ENCODE assay signal across 10 mouse cellular contexts in genomic region chr8:125224271-125224699, GRCm38 (mm10).
DNase-seq lines count a peak whose midpoint lies in the region; ATAC-seq lines count a peak whose summit lies in the region.
"Had no signal": no experiment of that assay in that cellular context is flagged by ENCODE, and none has a peak within 500 bp of the region (broad histone marks: within the 10 kb centered on the region; RNA-seq: fewer than 3 reads in every experiment).

No protein-coding gene starts in this region.

- H3K27me3 ChIP-seq in hindbrain, embryonic 13.5 days = no peaks in the 10 kb centered on the region
- H3K27me3 ChIP-seq in hindbrain, embryonic 11.5 days (ENCODE audit: control insufficient read depth, insufficient read depth, low read length) = no peaks in the 10 kb centered on the region
- H3K27me3 ChIP-seq in lung, embryonic 15.5 days = no peaks in the 10 kb centered on the region
- H3K27me3 ChIP-seq: liver, embryonic 15.5 days; Patski had no signal

- no peak for DNase-seq in hindbrain, embryonic 11.5 days (ENCODE audit: low spot score)
- DNase-seq in ES-CJ7 (ENCODE audit: low read depth, low spot score) = peak; percentile 71
- no peak for DNase-seq in testis, postnatal 10 days (ENCODE audit: low spot score)
- no peak for DNase-seq in right cerebral cortex, postnatal 14 days
- DNase-seq: cerebellum, adult 2 months had no signal

- H3K27ac ChIP-seq in hindbrain, embryonic 13.5 days = peak overlapping the region; percentile 19; the same call in 1 of the 2 replicates
- no peak overlapping the region for H3K27ac ChIP-seq in hindbrain, embryonic 11.5 days (ENCODE audit: low read depth, low read length)
- H3K27ac ChIP-seq in lung, embryonic 15.5 days = peak overlapping the region; percentile 35; the same call in 1 of the 2 replicates
- H3K27ac ChIP-seq: liver, embryonic 15.5 days had no signal

- no peaks in the 10 kb centered on the region for H3K36me3 ChIP-seq in hindbrain, embryonic 13.5 days
- no peaks in the 10 kb centered on the region for H3K36me3 ChIP-seq in hindbrain, embryonic 11.5 days (ENCODE audit: control insufficient read depth, insufficient read depth, low read length)
- no peaks in the 10 kb centered on the region for H3K36me3 ChIP-seq in lung, embryonic 15.5 days
- H3K36me3 ChIP-seq: liver, embryonic 15.5 days had no signal

- ATAC-seq in hindbrain, embryonic 13.5 days (ENCODE audit: low FRiP score) = no peak
- ATAC-seq in hindbrain, embryonic 11.5 days (ENCODE audit: low FRiP score) = no peak
- peak; percentile 85 for ATAC-seq in granulocyte monocyte progenitor cell, adult 5-6 weeks (replicated peaks; ENCODE audit: poor library complexity, severe bottlenecking)
- 0 out of 2 replicates have a peak, but pooled peaks have one; percentile 9 for ATAC-seq in lung, embryonic 15.5 days (ENCODE audit: borderline replicate concordance, extremely low read depth, low FRiP score, low TSS enrichment)
- ATAC-seq: Patski had no signal

- H3K9ac ChIP-seq in hindbrain, embryonic 13.5 days = no peak overlapping the region
- no peak overlapping the region for H3K9ac ChIP-seq in hindbrain, embryonic 11.5 days (ENCODE audit: low read depth, low read length)
- H3K9ac ChIP-seq in lung, embryonic 15.5 days = no peak overlapping the region
- H3K9ac ChIP-seq: liver, embryonic 15.5 days had no signal

- peaks cover 60% of the 10 kb centered on the region for H3K4me1 ChIP-seq in hindbrain, embryonic 13.5 days (replicated peaks)
- peaks cover 2% of the 10 kb centered on the region; the same call in 1 of the 2 replicates for H3K4me1 ChIP-seq in hindbrain, embryonic 11.5 days (replicated peaks; ENCODE audit: control insufficient read depth, insufficient read depth, low read length)
- H3K4me1 ChIP-seq in lung, embryonic 15.5 days = peaks cover 48% of the 10 kb centered on the region

- no peak overlapping the region for H3K4me2 ChIP-seq in hindbrain, embryonic 13.5 days
- no peak overlapping the region for H3K4me2 ChIP-seq in hindbrain, embryonic 11.5 days (replicated peaks; ENCODE audit: low read depth, low read length)
- no peak overlapping the region for H3K4me2 ChIP-seq in lung, embryonic 15.5 days
- H3K4me2 ChIP-seq: liver, embryonic 15.5 days had no signal

- no peak overlapping the region for H3K4me3 ChIP-seq in hindbrain, embryonic 13.5 days
- no peak overlapping the region for H3K4me3 ChIP-seq in hindbrain, embryonic 11.5 days (ENCODE audit: low read depth, low read length)
- H3K4me3 ChIP-seq in lung, embryonic 15.5 days = no peak overlapping the region
- H3K4me3 ChIP-seq: liver, embryonic 15.5 days had no signal

- WGBS in hindbrain, embryonic 13.5 days = 63% methylated on average over 6 of the region's 6 CpGs
- 73% methylated on average over 6 of the region's 6 CpGs for WGBS in hindbrain, embryonic 11.5 days
- WGBS in lung, embryonic 15.5 days = 48% methylated on average over 6 of the region's 6 CpGs

- no peaks in the 10 kb centered on the region for H3K9me3 ChIP-seq in hindbrain, embryonic 13.5 days
- H3K9me3 ChIP-seq in hindbrain, embryonic 11.5 days (ENCODE audit: control insufficient read depth, low read length) = no peaks in the 10 kb centered on the region
- no peaks in the 10 kb centered on the region for H3K9me3 ChIP-seq in lung, embryonic 15.5 days
- H3K9me3 ChIP-seq: liver, embryonic 15.5 days had no signal

Comparison
In these comparisons a context has a peak if more than half of its experiments do, and no peak if none do; other contexts are left out.
1. ATAC-seq: peak in granulocyte monocyte progenitor cell, adult 5-6 weeks (single experiment) and lung, embryonic 15.5 days (single experiment); none in hindbrain, embryonic 13.5 days (single experiment) and hindbrain, embryonic 11.5 days (single experiment).